Mouse (Mus musculus) myocyte (in vitro differentiated cells): Measurements from ENCODE around the gene Ccdc113.

Experiments
- CEBPB ChIP-seq: IDR thresholded peaks from 2 replicates; pipeline ENCODE4 v1.6.1; 2011; ENCODE audit warnings: mild to moderate bottlenecking, moderate library complexity; ENCODE audit not compliant: poor library complexity, insufficient read depth, severe bottlenecking
- MAX ChIP-seq: IDR thresholded peaks from one replicate; pipeline ENCODE4 v1.6.1; 2011; ENCODE audit warnings: low read depth, mild to moderate bottlenecking, control low read depth
- MYOG ChIP-seq, 3 experiments: IDR thresholded peaks; one replicate each; pipeline ENCODE4 v1.6.1; 2011; ENCODE audit warnings: control low read depth in 2 of 3, low read depth in 2 of 3, mild to moderate bottlenecking in 2 of 3; ENCODE audit not compliant: insufficient read length in 2 of 3, control insufficient read depth in 1 of 3, insufficient read depth in 1 of 3
- POLR2A ChIP-seq: IDR thresholded peaks from one replicate; pipeline ENCODE4 v1.6.1; 2011; ENCODE audit warnings: low read depth, mild to moderate bottlenecking, control low read depth, moderate library complexity; ENCODE audit not compliant: insufficient read length
- POLR2AphosphoS2 ChIP-seq: IDR thresholded peaks from one replicate; pipeline ENCODE4 v1.6.1; 2011; ENCODE audit warnings: low read depth, control low read depth; ENCODE audit not compliant: insufficient read length
- TCF12 ChIP-seq: IDR thresholded peaks from one replicate; pipeline ENCODE4 v1.6.1; 2011; ENCODE audit warnings: mild to moderate bottlenecking, control low read depth; ENCODE audit not compliant: poor library complexity, insufficient read depth, severe bottlenecking

GRCm38 (mm10) chr8:95532206-95532605, 1.7 kb upstream of the Ccdc113 start:
- TF ChIP-seq TCF12 (no peak), MYOG (IDR thresholded peaks at IDR 0.05; ENCODE audit: control insufficient read depth in 1 of 3, insufficient read depth in 1 of 3, insufficient read length in 2 of 3, low read depth in 2 of 3) (no peak), MAX (no peak), POLR2A (no peak), CEBPB (no peak), POLR2AphosphoS2 (no peak)
